Mouse (Mus musculus) CH12.LX (cell line): ENCODE measurements around the gene Esyt2. TPM values are rescaled to one million over a fixed set of nuclear protein-coding genes. Genes with fewer than 3 reads are reported as not detected.
"Not testable (repeated sequence)": the region's sequence is repeated elsewhere in the genome, so short reads cannot be mapped to it uniquely, and the experiment has no call there.

ENCODE experiments used
- DNase-seq: peaks from one replicate; pipeline ENCODE4 v3.0.0-alpha.2; 2013; ENCODE audit errors: extremely low read depth
- H3K27ac ChIP-seq: 2 replicates; pipeline ENCODE4 v1.5.1; 2012; ENCODE audit warnings: low read depth, mild to moderate bottlenecking, control low read depth, moderate library complexity; ENCODE audit not compliant: insufficient read depth
- H3K27me3 ChIP-seq: replicated peaks from 2 replicates; pipeline ENCODE3; 2012; ENCODE audit warnings: inconsistent platforms
- H3K36me3 ChIP-seq, 2 experiments: replicated peaks in 1 of 2; 2 replicates each; pipeline versions ENCODE3 to v1.6.1; 2012; ENCODE audit warnings: inconsistent platforms in 1 of 2, low read length in 1 of 2, mild to moderate bottlenecking in 1 of 2, mixed read lengths in 1 of 2, moderate library complexity in 1 of 2; ENCODE audit not compliant: control insufficient read depth in 1 of 2, insufficient read depth in 1 of 2
- H3K4me1 ChIP-seq, 2 experiments: 2 replicates each; pipeline ENCODE4 v1.6.1; 2012; ENCODE audit warnings: inconsistent platforms in 1 of 2, moderate library complexity in 1 of 2; ENCODE audit not compliant: insufficient read depth in 2 of 2, control insufficient read depth in 1 of 2
- H3K4me2 ChIP-seq: 2 replicates; pipeline ENCODE4 v1.6.1; 2012; ENCODE audit warnings: low read depth, mild to moderate bottlenecking, control low read depth; ENCODE audit not compliant: poor library complexity, insufficient read depth, severe bottlenecking
- H3K4me3 ChIP-seq, 3 experiments: fragments of 150-350 bp in 1 of 3; sonication (generic) in 1 of 3; replicated peaks in 1 of 3; 2 replicates each; pipeline versions ENCODE3 to v1.5.1; 2011 to 2012; ENCODE audit warnings: low read depth in 2 of 3, low read length in 2 of 3, mild to moderate bottlenecking in 2 of 3, moderate library complexity in 2 of 3, control low read depth in 1 of 3, improper control_type of control experiment in 1 of 3, inconsistent platforms in 1 of 3, mixed read lengths in 1 of 3; ENCODE audit not compliant: poor library complexity in 1 of 3
- H3K79me2 ChIP-seq: replicated peaks from 2 replicates; pipeline ENCODE4 v1.6.1; 2012; ENCODE audit warnings: mild to moderate bottlenecking, moderate library complexity; ENCODE audit not compliant: control insufficient read depth, poor library complexity, insufficient read depth, severe bottlenecking; ENCODE audit errors: extremely low read depth
- H3K9ac ChIP-seq: 2 replicates; pipeline ENCODE4 v1.6.1; 2012; ENCODE audit warnings: low read depth, mild to moderate bottlenecking, control low read depth, moderate library complexity; ENCODE audit not compliant: insufficient read depth
- H3K9me3 ChIP-seq: replicated peaks from 2 replicates; pipeline ENCODE3; 2012; ENCODE audit warnings: low read length, inconsistent platforms, mixed read lengths
- BHLHE40 ChIP-seq: IDR thresholded peaks from 2 replicates; pipeline ENCODE4 v1.6.1; 2011; ENCODE audit warnings: mild to moderate bottlenecking, low read depth, low read length, improper control_type of control experiment
- CHD1 ChIP-seq: IDR thresholded peaks from 2 replicates; pipeline ENCODE4 v1.6.1; 2012; ENCODE audit warnings: low read depth, low read length, improper control_type of control experiment, inconsistent platforms
- CTCF ChIP-seq, 2 experiments: IDR thresholded peaks in 1 of 2; conservative IDR thresholded peaks in 1 of 2; 2 replicates each; pipeline ENCODE4 v1.5.1; 2011 to 2012; ENCODE audit warnings: low read depth in 2 of 2, low read length in 2 of 2, improper control_type of control experiment in 1 of 2, inconsistent platforms in 1 of 2, mild to moderate bottlenecking in 1 of 2, moderate library complexity in 1 of 2
- EP300 ChIP-seq: IDR thresholded peaks from 2 replicates; pipeline ENCODE4 v1.6.1; 2011; ENCODE audit warnings: low read length, improper control_type of control experiment
- HCFC1 ChIP-seq: IDR thresholded peaks from 2 replicates; pipeline ENCODE4 v1.6.1; 2012; ENCODE audit warnings: low read depth, mild to moderate bottlenecking, inconsistent platforms, low read length, improper control_type of control experiment
- IRF4 ChIP-seq: IDR thresholded peaks from 2 replicates; pipeline ENCODE4 v1.6.1; 2014; ENCODE audit warnings: low read depth, mild to moderate bottlenecking, inconsistent platforms, low read length, improper control_type of control experiment
- KAT2A ChIP-seq: IDR thresholded peaks from 2 replicates; pipeline ENCODE4 v1.6.1; 2012; ENCODE audit warnings: low read length, improper control_type of control experiment, inconsistent platforms; ENCODE audit not compliant: insufficient replicate concordance
- MAFK ChIP-seq: IDR thresholded peaks from 2 replicates; pipeline ENCODE4 v1.6.1; 2011; ENCODE audit warnings: low read length, improper control_type of control experiment; ENCODE audit not compliant: insufficient replicate concordance
- MAX ChIP-seq: IDR thresholded peaks from 2 replicates; pipeline ENCODE4 v1.6.1; 2011; ENCODE audit warnings: low read length, improper control_type of control experiment
- MYC ChIP-seq: IDR thresholded peaks from 2 replicates; pipeline ENCODE4 v1.6.1; 2011; ENCODE audit warnings: low read depth, mild to moderate bottlenecking, improper control_type of control experiment, low read length
- NRF1 ChIP-seq: IDR thresholded peaks from 2 replicates; pipeline ENCODE4 v1.6.1; 2014; ENCODE audit warnings: low read depth, mild to moderate bottlenecking, inconsistent platforms, low read length, improper control_type of control experiment, moderate library complexity
- PAX5 ChIP-seq: IDR thresholded peaks from 2 replicates; pipeline ENCODE4 v1.6.1; 2012; ENCODE audit warnings: low read length, inconsistent platforms, mixed read lengths
- POLR2AphosphoS2 ChIP-seq: IDR thresholded peaks from 2 replicates; pipeline ENCODE4 v1.6.1; 2011; ENCODE audit warnings: low read depth, low read length, improper control_type of control experiment
- RAD21 ChIP-seq: IDR thresholded peaks from 2 replicates; pipeline ENCODE4 v1.6.1; 2011; ENCODE audit warnings: low read depth, mild to moderate bottlenecking, low read length, improper control_type of control experiment, moderate library complexity
- RCOR1 ChIP-seq: conservative IDR thresholded peaks from 2 replicates; pipeline ENCODE4 v1.6.1; 2012; ENCODE audit warnings: low read depth, mild to moderate bottlenecking, inconsistent platforms, low read length, improper control_type of control experiment
- TBP ChIP-seq: conservative IDR thresholded peaks from 2 replicates; pipeline ENCODE4 v1.6.1; 2011; ENCODE audit warnings: low read depth, low read length, improper control_type of control experiment
- USF2 ChIP-seq: conservative IDR thresholded peaks from 2 replicates; pipeline ENCODE4 v1.6.1; 2011; ENCODE audit warnings: low read depth, low read length, improper control_type of control experiment
- ZMIZ1 ChIP-seq: IDR thresholded peaks from 2 replicates; pipeline ENCODE4 v1.6.1; 2012; ENCODE audit warnings: low read depth, mild to moderate bottlenecking, inconsistent platforms, low read length, improper control_type of control experiment
- dilution Hi-C: fragments of 300-500 bp; cut with MboI; formaldehyde crosslinking; loops from 2 replicates; pipeline ENCODE4 v1.14.3; 2020; ENCODE audit warnings: low sequenced_read_pairs; ENCODE audit not compliant: extremely low pct_unique_long_range_greater_than_20kb, extremely low pct_ligation_motif_present
- in situ Hi-C: fragments of 300-500 bp; cut with MboI; formaldehyde crosslinking; loops from 3 replicates; pipeline ENCODE4 v1.14.3; 2019; ENCODE audit warnings: low sequenced_read_pairs, low pct_ligation_motif_present, low pct_unique_long_range_greater_than_20kb, mixed read lengths
- polyA plus RNA-seq: library from polyadenylated mRNA; unstranded; fragments of >175 nt; gene quantifications from 2 replicates; pipeline ENCODE4 v1.2.1, GENCODE M21; 2012; ENCODE audit warnings: low read depth; ENCODE audit not compliant: insufficient read length
- total RNA-seq, 2 experiments: library from RNA; depleted of rRNA; stranded (reverse); fragments of 300-350 nt in 1 of 2; fragments of >200 nt in 1 of 2; gene quantifications; 2 replicates each; pipeline ENCODE4 v1.2.3; 2012 to 2014

The Esyt2 gene
- total and polyA plus RNA-seq, 3 experiments: 6.9 to 12.8 (median 8.2) TPM

DNA sequence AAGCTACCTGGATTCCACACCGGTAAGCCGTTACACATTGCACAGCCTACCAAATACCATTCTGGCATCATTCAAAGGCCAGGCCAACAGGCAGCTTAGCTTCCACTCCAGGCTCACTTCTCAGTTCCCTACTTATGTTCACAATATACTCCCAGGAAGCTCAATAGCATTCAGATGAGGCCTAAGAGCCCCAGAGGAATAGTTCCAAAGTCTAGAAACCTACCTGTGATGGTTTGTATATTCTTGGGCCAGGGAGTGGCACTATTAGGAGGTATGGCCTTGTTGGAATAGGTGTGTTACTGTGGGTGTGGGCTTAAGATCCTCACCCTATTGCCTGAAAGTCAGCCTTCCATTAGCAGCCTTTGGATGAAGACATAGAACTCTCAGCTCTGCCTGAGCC lies 9.9 kb upstream of the Esyt2 start:
- Histone ChIP-seq H3K27me3 (peaks cover 1% of the 10 kb centered on the region), H3K36me3 (no peaks in the 10 kb centered on the region), H3K4me1 (no peaks in the 10 kb centered on the region; a peak in 1 of 4 replicates), H3K79me2 (no peaks in the 10 kb centered on the region), H3K9ac (no peak overlapping the region), H3K27ac (no peak overlapping the region), H3K9me3 (no peaks in the 10 kb centered on the region), H3K4me3 (no peak overlapping the region), H3K4me2 (no peak overlapping the region)
- in situ Hi-C loops (loop anchor here (25.0 kb wide), 1 partner anchor 316 kb away; no protein-coding TSS in a partner anchor), dilution Hi-C loops (no loop called here)
- no peak for DNase-seq
- no peak for TF ChIP-seq NRF1
- no peak for TF ChIP-seq MAFK
- no peak for TF ChIP-seq BHLHE40
- no peak for TF ChIP-seq EP300
- TF ChIP-seq USF2: no peak
- no peak for TF ChIP-seq ZMIZ1
- TF ChIP-seq TBP: no peak
- no peak for TF ChIP-seq MYC
- TF ChIP-seq IRF4: no peak
- no peak for TF ChIP-seq RCOR1
- TF ChIP-seq PAX5: no peak
- TF ChIP-seq MAX: no peak
- TF ChIP-seq CTCF (conservative IDR thresholded peaks at IDR 0.05 in 1 of 2, IDR thresholded peaks at IDR 0.05 in 1 of 2; ENCODE audit: low read depth in 2 of 2, low read length in 2 of 2): no peak
- TF ChIP-seq POLR2AphosphoS2: no peak
- TF ChIP-seq KAT2A: no peak
- no peak for TF ChIP-seq CHD1
- no peak for TF ChIP-seq RAD21
- no peak for TF ChIP-seq HCFC1

DNA sequence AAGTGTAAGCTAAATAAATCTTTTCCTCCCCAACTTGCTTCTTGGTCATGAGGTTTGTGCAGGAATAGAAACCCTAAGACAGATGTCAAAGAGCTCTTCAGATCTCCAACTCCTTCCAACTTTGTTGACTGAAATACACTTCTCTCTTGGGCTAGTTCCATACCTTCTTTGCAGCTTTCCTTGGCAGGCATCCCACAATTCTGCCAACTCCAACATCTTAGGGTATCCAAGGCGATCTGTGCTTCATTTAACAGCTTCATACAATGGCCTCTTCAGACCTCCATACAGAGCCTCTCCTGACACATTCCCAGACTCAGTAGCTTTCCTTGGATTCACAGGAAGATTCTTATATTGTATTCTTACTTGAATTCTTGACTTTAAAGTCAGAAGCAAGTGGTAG lies 7.3 kb upstream of the Esyt2 start:
- Histone ChIP-seq H3K36me3 (no peaks in the 10 kb centered on the region), H3K9ac (no peak overlapping the region), H3K79me2 (no peaks in the 10 kb centered on the region)
- dilution Hi-C loops: no loop called here
- TF ChIP-seq MYC: no peak
- no peak for TF ChIP-seq USF2
- TF ChIP-seq, all 38 proteins: peak for 0
- no peak overlapping the region for H3K4me2 ChIP-seq
- H3K9me3 ChIP-seq: no peaks in the 10 kb centered on the region
- H3K4me3 ChIP-seq: no peak overlapping the region
- in situ Hi-C loops: loop anchor here (25.0 kb wide), 1 partner anchor 314 kb away; no protein-coding TSS in a partner anchor
- H3K4me1 ChIP-seq: no peaks in the 10 kb centered on the region
- H3K27ac ChIP-seq: no peak overlapping the region
- DNase-seq: no peak
- peaks cover 1% of the 10 kb centered on the region for H3K27me3 ChIP-seq

DNA sequence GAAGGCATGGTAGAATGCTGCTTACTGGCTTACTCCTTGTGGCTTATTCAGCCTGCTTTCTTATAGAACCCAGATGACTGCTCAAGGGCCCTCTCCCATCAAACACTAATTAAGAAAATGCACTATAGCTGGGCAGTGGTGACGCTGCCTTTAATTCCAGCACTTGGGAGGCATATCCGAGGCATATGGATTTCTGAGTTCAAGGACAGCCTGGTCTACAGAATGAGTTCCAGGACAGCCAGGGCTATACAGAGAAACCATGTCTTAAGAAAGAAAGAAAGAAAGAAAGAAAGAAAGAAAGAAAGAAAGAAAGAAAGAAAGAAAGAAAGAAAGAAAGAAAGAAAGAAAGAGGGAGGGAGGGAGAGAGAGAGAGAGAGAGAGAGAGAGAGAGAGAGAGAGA lies 5.9 kb upstream of the Esyt2 start, which contains the start of gene Gm11027:
Gm11027 (plus strand) TSS at position 301 of the 400 bp plus-strand sequence.
- H3K27ac ChIP-seq, H3K27me3 ChIP-seq, H3K9ac ChIP-seq, H3K4me2 ChIP-seq, H3K36me3 ChIP-seq, H3K4me3 ChIP-seq, H3K4me1 ChIP-seq, dilution Hi-C loops, DNase-seq, H3K79me2 ChIP-seq, H3K9me3 ChIP-seq: not testable (repeated sequence)
- in situ Hi-C loops: loop anchor here (25.0 kb wide), 1 partner anchor 137 kb away; the partner anchor contains the start of gene Ncapg2
